In genomic region chr5:96912254-96912635, GRCm38 (mm10) we compare ENCODE assay signal across 9 mouse cellular contexts.
A peak's percentile ranks its signal among the peaks of the same experiment; 100 is the strongest.
DNase-seq lines count a peak whose midpoint lies in the region; ATAC-seq and TF ChIP-seq lines count a peak whose summit lies in the region.
"Had no signal": no experiment of that assay in that cellular context is flagged by ENCODE, and none has a peak within 500 bp of the region (broad histone marks: within the 10 kb centered on the region; RNA-seq: fewer than 3 reads in every experiment).

No protein-coding gene starts in this region.

- TF ChIP-seq EP300 in lung, postnatal 0 days (IDR thresholded peaks at IDR 0.05) = no peak

- H3K9me3 ChIP-seq in heart, embryonic 10.5 days = no peaks in the 10 kb centered on the region
- H3K9me3 ChIP-seq in lung, postnatal 0 days (ENCODE audit: low read length) = no peaks in the 10 kb centered on the region
- H3K9me3 ChIP-seq in intestine, embryonic 16.5 days (ENCODE audit: control insufficient read depth, low read length) = no peaks in the 10 kb centered on the region
- H3K9me3 ChIP-seq in midbrain, embryonic 11.5 days (ENCODE audit: control insufficient read depth, low read length) = no peaks in the 10 kb centered on the region

- H3K36me3 ChIP-seq in heart, embryonic 10.5 days = no peaks in the 10 kb centered on the region
- H3K36me3 ChIP-seq in lung, postnatal 0 days (ENCODE audit: insufficient read depth, low read length) = no peaks in the 10 kb centered on the region
- no peaks in the 10 kb centered on the region for H3K36me3 ChIP-seq in intestine, embryonic 16.5 days (ENCODE audit: control insufficient read depth, insufficient read depth, low read length)
- no peaks in the 10 kb centered on the region for H3K36me3 ChIP-seq in small intestine, adult 2 months (ENCODE audit: control insufficient read depth, insufficient read depth, low read length)
- H3K36me3 ChIP-seq in midbrain, embryonic 11.5 days (ENCODE audit: control insufficient read depth, insufficient read depth, low read length) = no peaks in the 10 kb centered on the region

- no peaks in the 10 kb centered on the region for H3K27me3 ChIP-seq in heart, embryonic 10.5 days (ENCODE audit: insufficient read depth, poor library complexity, severe bottlenecking)
- no peaks in the 10 kb centered on the region for H3K27me3 ChIP-seq in lung, postnatal 0 days (replicated peaks; ENCODE audit: insufficient read depth, low read length)
- H3K27me3 ChIP-seq in intestine, embryonic 16.5 days (replicated peaks; ENCODE audit: control insufficient read depth, insufficient read depth, low read length) = no peaks in the 10 kb centered on the region
- H3K27me3 ChIP-seq in small intestine, adult 2 months (ENCODE audit: control insufficient read depth, insufficient read depth, low read length) = no peaks in the 10 kb centered on the region
- no peaks in the 10 kb centered on the region for H3K27me3 ChIP-seq in midbrain, embryonic 11.5 days (ENCODE audit: control insufficient read depth, insufficient read depth, low read length)

- no peak overlapping the region for H3K4me3 ChIP-seq in heart, embryonic 10.5 days
- H3K4me3 ChIP-seq in lung, postnatal 0 days (ENCODE audit: low read depth, low read length) = no peak overlapping the region
- H3K4me3 ChIP-seq in intestine, embryonic 16.5 days (ENCODE audit: low read length) = no peak overlapping the region
- H3K4me3 ChIP-seq in small intestine, adult 2 months (ENCODE audit: low read depth, low read length) = no peak overlapping the region
- H3K4me3 ChIP-seq in midbrain, embryonic 11.5 days (ENCODE audit: low read depth, low read length) = no peak overlapping the region

- 0 out of 2 replicates have a peak overlapping the region, but pooled peaks have one; percentile 30 for H3K4me2 ChIP-seq in lung, postnatal 0 days (replicated peaks; ENCODE audit: low read depth, low read length)
- H3K4me2 ChIP-seq in intestine, embryonic 16.5 days (ENCODE audit: low read depth, low read length) = no peak overlapping the region
- no peak overlapping the region for H3K4me2 ChIP-seq in midbrain, embryonic 11.5 days

- peak overlapping the region; percentile 78; the same call in 1 of the 2 replicates for H3K27ac ChIP-seq in heart, embryonic 10.5 days
- H3K27ac ChIP-seq in lung, postnatal 0 days (ENCODE audit: low read length) = peak overlapping the region; percentile 86
- 0 out of 2 replicates have a peak overlapping the region, but pooled peaks have one; percentile 69 for H3K27ac ChIP-seq in intestine, embryonic 16.5 days (ENCODE audit: low read length)
- H3K27ac ChIP-seq in small intestine, adult 2 months (ENCODE audit: insufficient read depth, low read depth, low read length) = peak overlapping the region; percentile 77
- H3K27ac ChIP-seq in midbrain, embryonic 11.5 days (ENCODE audit: low read depth, low read length) = no peak overlapping the region

- H3K9ac ChIP-seq in lung, postnatal 0 days (replicated peaks; ENCODE audit: low read depth) = no peak overlapping the region
- no peak overlapping the region for H3K9ac ChIP-seq in intestine, embryonic 16.5 days (ENCODE audit: low read depth, low read length)
- H3K9ac ChIP-seq in midbrain, embryonic 11.5 days (ENCODE audit: low read length) = no peak overlapping the region

- no peak for DNase-seq in heart, embryonic 10.5 days (ENCODE audit: low spot score)
- DNase-seq in heart, postnatal 36 days = no peak
- peak; percentile 86 for DNase-seq in lung, postnatal 0 days (ENCODE audit: low spot score)
- no peak for DNase-seq in lung, postnatal 4 days
- DNase-seq in midbrain, embryonic 11.5 days (ENCODE audit: low spot score, missing footprints) = no peak
- DNase-seq: cerebellum, adult 11 months had no signal

- no peak for TF ChIP-seq POLR2A in small intestine, adult 2 months (IDR thresholded peaks at IDR 0.05; ENCODE audit: low read depth, low read length)

- peak; percentile 41 for ATAC-seq in lung, postnatal 0 days
- ATAC-seq in intestine, embryonic 16.5 days = peak; percentile 26
- ATAC-seq in frontal cortex, adult (ENCODE audit: low TSS enrichment) = no peak
- no peak for ATAC-seq in midbrain, embryonic 11.5 days (ENCODE audit: low FRiP score)

- no peak for TF ChIP-seq CTCF in lung, postnatal 0 days (IDR thresholded peaks at IDR 0.05)
- TF ChIP-seq CTCF in small intestine, adult 2 months (IDR thresholded peaks at IDR 0.05; ENCODE audit: extremely low read depth, insufficient read length, insufficient replicate concordance, low read depth, low read length) = no peak

- peaks cover 20% of the 10 kb centered on the region for H3K4me1 ChIP-seq in heart, embryonic 10.5 days
- H3K4me1 ChIP-seq in lung, postnatal 0 days (ENCODE audit: insufficient read depth, low read depth, low read length) = peaks cover 3% of the 10 kb centered on the region; the same call in 1 of the 2 replicates
- peaks cover 14% of the 10 kb centered on the region for H3K4me1 ChIP-seq in intestine, embryonic 16.5 days (ENCODE audit: control insufficient read depth, insufficient read depth, low read length)
- H3K4me1 ChIP-seq in small intestine, adult 2 months (ENCODE audit: control insufficient read depth, insufficient read depth, insufficient read length, low read length) = peaks cover 10% of the 10 kb centered on the region; the same call in 1 of the 2 replicates
- no peaks in the 10 kb centered on the region for H3K4me1 ChIP-seq in midbrain, embryonic 11.5 days (ENCODE audit: control insufficient read depth, insufficient read depth, low read length)

- intact Hi-C loops in heart, postnatal 36 days (cut with DNase I) = no loop called here

- 75% methylated on average over 4 of the region's 4 CpGs for WGBS in heart, embryonic 10.5 days
- WGBS in lung, postnatal 0 days = 37% methylated on average over 4 of the region's 4 CpGs
- WGBS in intestine, embryonic 16.5 days = 72% methylated on average over 4 of the region's 4 CpGs
- 50% methylated on average over 4 of the region's 4 CpGs for WGBS in small intestine, adult 2 months
- 88% methylated on average over 4 of the region's 4 CpGs for WGBS in midbrain, embryonic 11.5 days

Comparison
In these comparisons a context has a peak if more than half of its experiments do, and no peak if none do; other contexts are left out.
1. ATAC-seq: peak in lung, postnatal 0 days (single experiment) and intestine, embryonic 16.5 days (single experiment); none in frontal cortex, adult (single experiment) and midbrain, embryonic 11.5 days (single experiment).